Mouse (Mus musculus): Measurements from ENCODE around the gene Aoah.

Aoah gene

DNA sequence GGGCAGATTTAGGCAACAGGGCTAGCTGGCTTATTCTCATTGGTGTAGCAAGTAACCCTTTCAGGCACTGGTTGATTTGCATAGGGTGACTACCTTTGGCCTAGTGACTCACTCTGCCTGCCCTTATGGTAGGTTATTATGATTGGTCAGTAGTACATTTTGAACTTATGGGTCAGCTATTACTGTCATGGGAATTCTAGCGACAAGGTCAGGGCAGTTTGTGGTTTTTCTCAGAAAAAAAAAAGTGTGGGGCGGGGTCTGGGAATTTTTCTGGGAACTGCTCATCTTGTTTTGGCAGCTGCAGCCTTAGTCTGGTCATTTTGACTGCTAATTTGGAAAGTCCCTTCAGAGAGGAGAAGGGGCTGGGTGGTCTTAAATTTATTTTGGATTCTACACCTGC is 272.1 kb downstream of the Aoah start:
- DNase-seq (ENCODE audit: low read depth, low spot score) = no peak

DNA sequence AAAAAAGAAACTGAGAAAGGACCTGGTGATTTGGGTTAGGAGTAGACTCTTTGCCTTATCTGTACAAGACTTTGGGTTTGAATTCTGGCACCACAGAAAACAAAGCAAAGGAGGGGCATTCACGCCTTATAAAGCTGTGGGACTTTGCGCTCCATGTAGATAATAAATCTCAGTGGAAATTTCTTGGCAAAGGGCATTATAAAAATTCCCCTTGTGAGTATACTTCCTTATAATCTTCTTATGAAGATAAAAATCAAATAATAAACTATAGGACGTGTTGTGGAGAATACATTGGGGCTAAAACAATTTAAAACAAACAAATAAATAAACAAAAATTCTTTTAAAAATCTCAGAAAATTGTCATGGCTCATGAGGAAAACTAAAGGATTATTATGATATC is 280.9 kb downstream of the Aoah start, which contains the start of gene Olfr1370:
Olfr1370 (minus strand) TSS at position 101 of the 400 bp plus-strand sequence.
- DNase-seq (ENCODE audit: low read depth, low spot score) = no peak

DNA sequence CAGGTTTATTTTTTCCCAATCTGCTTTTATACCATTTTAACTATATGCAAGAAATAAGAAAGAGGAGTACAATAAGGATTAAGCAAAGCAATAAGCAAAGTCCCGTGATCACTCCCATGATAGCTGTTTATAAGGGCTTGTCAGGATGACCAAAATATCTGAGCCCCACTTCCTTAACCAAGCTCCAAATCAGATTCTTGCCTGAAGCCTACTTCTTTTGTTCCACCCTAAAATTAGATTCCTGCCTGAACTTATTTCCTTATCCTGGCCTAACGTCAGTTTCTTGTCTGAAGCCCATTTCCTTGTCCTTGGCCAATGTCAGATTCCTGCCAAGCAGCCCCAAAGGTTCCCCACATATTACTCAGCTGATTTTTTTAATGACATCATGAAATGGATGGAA is 288.8 kb downstream of the Aoah start:
- no peak for DNase-seq (ENCODE audit: low read depth, low spot score)
